Mouse (Mus musculus): ENCODE results near the gene BC025920. TPM values are rescaled to one million over a fixed set of nuclear protein-coding genes. Genes with fewer than 3 reads are reported as not detected.
"Not testable (repeated sequence)": the region's sequence is repeated elsewhere in the genome, so short reads cannot be mapped to it uniquely, and the experiment has no call there.

Gene BC025920
- polyA plus RNA-seq, 1 experiment from 2014 or later: 0.98 TPM

DNA sequence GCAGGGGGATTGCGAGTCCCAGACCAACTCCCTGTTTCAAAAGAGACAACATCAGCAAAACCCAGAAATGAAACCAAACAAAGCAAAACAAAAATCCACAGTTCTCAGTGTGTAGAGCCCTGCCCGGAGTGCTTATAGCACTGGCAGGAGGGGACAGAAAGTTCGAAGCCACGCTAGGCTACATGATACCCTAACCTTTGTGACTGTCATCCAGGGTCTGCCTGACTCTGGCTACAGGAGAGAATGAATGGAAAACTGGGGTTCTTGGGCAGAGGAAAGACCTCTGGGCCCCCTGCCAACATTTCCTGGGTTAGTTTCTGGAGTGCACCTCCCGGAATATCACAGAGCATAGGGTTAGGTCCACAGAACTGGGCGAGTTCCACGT is 21.8 kb downstream of the BC025920 start:
- Histone ChIP-seq H3K4me2 (ENCODE audit: low read depth, low read length) (peak overlapping the region; percentile 86), H3K4me1 (replicated peaks; ENCODE audit: control insufficient read depth, insufficient read depth, low read length) (peaks cover 14% of the 10 kb centered on the region), H3K27me3 (ENCODE audit: control insufficient read depth, insufficient read depth, low read depth, low read length) (no peaks in the 10 kb centered on the region), H3K9ac (ENCODE audit: low read length) (peak overlapping the region; percentile 84), H3K27ac (ENCODE audit: low read length) (peak overlapping the region; percentile 88), H3K36me3 (ENCODE audit: control insufficient read depth, insufficient read depth, low read length) (peaks cover 13% of the 10 kb centered on the region; the same call in 1 of the 2 replicates), H3K4me3 (ENCODE audit: low read length) (peak overlapping the region; percentile 76), H3K9me3 (ENCODE audit: control insufficient read depth, low read length) (no peaks in the 10 kb centered on the region)
- ATAC-seq (ENCODE audit: low read depth): peak; percentile 26
- 40% methylated on average over 7 of the region's 7 CpGs for WGBS

DNA sequence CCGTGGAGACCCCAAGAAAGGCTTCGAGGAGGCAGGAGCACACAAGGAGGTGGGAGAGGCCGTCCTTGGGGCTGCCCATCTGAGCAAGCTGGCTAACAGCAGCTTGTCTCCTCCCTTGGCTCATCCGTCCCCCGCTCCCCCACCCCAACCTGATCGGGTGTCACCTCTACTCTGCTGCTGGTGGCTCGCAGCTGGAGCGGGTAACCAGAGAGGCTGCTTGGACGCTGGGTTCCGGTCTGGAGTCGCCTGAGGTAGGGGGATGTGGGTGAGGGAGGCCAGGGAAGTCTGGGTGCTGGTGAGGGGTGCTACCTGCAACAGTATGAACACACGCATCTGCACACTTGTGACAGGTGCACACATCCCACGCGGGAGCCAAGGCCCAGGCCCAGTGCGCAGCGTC is 22.3 kb downstream of the BC025920 start, which contains the start of gene Ankrd24:
Gene Ankrd24 (plus strand): TSS at position 151 of the 400 bp plus-strand sequence.
- H3K27ac ChIP-seq (ENCODE audit: low read length): peak within 1 kb of the TSS; percentile 88
- ATAC-seq (ENCODE audit: low read depth): no peak
- 72% methylated on average over 16 of the region's 16 CpGs for WGBS
- H3K4me2 ChIP-seq (ENCODE audit: low read depth, low read length): peak within 1 kb of the TSS; percentile 86
- H3K4me1 ChIP-seq (replicated peaks; ENCODE audit: control insufficient read depth, insufficient read depth, low read length): peaks cover 14% of the 10 kb centered on the region
- H3K27me3 ChIP-seq (ENCODE audit: control insufficient read depth, insufficient read depth, low read depth, low read length): no peaks in the 10 kb centered on the region
- peaks cover 13% of the 10 kb centered on the region; the same call in 1 of the 2 replicates for H3K36me3 ChIP-seq (ENCODE audit: control insufficient read depth, insufficient read depth, low read length)
- peak within 1 kb of the TSS; percentile 84 for H3K9ac ChIP-seq (ENCODE audit: low read length)
- H3K4me3 ChIP-seq (ENCODE audit: low read length): peak within 1 kb of the TSS; percentile 76
- H3K9me3 ChIP-seq (ENCODE audit: control insufficient read depth, low read length): no peaks in the 10 kb centered on the region

DNA sequence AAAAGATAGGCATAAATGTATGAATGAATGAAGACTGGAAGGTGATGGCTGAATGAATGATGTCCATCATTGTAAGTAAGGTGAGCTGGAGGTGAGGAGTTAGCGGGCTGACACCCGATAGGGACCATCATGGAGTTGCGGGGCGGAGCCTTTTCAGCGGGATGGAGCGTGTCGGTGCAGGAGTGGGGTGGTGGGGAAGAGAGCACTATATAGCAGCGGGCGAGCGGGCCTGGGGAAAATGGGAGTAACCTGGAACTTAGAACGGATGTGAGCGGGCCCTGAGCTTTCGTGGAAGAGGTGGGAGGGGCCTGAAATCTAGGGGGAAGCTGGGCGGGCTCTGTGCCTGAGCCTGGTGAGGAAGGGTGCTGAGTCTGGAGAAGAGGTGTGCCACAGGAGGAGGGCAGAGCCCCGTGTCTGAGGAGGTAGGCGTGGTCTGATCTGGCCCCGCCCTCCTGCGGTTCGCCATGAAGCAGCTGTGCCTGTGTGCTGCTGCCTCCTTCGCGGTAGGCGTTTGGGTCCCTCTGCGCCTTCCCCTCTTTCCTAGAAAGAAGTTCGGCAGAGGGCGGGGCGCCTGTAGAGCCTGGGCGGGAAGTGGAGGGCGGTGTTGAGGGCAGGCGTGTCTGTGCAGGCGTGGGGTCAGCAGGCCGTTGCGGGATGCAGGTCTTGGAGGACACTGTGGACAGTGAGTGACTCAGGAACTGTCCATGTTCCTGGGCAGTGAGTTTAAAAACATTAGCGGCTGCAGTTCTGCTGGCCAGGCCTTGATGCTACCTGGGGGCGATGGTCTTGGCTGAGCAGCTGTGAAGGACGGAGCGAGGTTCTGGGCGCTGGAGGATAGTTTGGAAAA is 27.4 kb downstream of the BC025920 start:
- Histone ChIP-seq H3K4me1 (replicated peaks; ENCODE audit: control insufficient read depth, insufficient read depth, low read length) (peaks cover 4% of the 10 kb centered on the region), H3K4me2 (ENCODE audit: low read depth, low read length) (peak overlapping the region; percentile 83), H3K36me3 (ENCODE audit: control insufficient read depth, insufficient read depth, low read length) (no peaks in the 10 kb centered on the region), H3K4me3 (ENCODE audit: low read length) (peak overlapping the region; percentile 59), H3K27ac (ENCODE audit: low read length) (peak overlapping the region; percentile 57), H3K9me3 (ENCODE audit: control insufficient read depth, low read length) (no peaks in the 10 kb centered on the region), H3K9ac (ENCODE audit: low read length) (peak overlapping the region; percentile 72), H3K27me3 (ENCODE audit: control insufficient read depth, insufficient read depth, low read depth, low read length) (no peaks in the 10 kb centered on the region)
- WGBS: 3% methylated on average over 36 of the region's 37 CpGs
- ATAC-seq (ENCODE audit: low read depth): peak; percentile 96

DNA sequence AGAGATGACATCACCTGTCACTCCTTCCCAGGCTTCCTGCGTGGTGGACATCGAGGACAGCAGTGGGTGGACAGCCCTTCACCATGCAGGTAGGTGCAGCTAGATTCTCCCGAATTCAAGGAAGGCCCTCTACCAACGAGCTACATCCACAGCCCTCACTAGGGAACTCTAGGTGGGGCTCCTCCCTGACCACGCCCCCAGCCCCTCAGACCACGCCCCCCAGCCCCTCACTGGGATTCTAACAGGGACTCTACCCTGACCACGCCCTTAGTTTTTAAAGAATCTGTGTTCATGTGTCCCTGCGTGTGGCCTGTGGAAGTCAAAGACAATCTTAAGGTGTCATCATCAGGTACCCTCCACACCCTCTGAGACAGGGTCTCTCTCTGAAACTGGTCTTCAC is 30.3 kb downstream of the BC025920 start:
- Histone ChIP-seq H3K36me3 (ENCODE audit: control insufficient read depth, insufficient read depth, low read length) (no peaks in the 10 kb centered on the region), H3K27ac (ENCODE audit: low read length) (no peak overlapping the region), H3K4me3 (ENCODE audit: low read length) (no peak overlapping the region), H3K9me3 (ENCODE audit: control insufficient read depth, low read length) (no peaks in the 10 kb centered on the region), H3K9ac (ENCODE audit: low read length) (no peak overlapping the region), H3K4me2 (ENCODE audit: low read depth, low read length) (no peak overlapping the region), H3K27me3 (ENCODE audit: control insufficient read depth, insufficient read depth, low read depth, low read length) (no peaks in the 10 kb centered on the region), H3K4me1 (replicated peaks; ENCODE audit: control insufficient read depth, insufficient read depth, low read length) (peaks cover 4% of the 10 kb centered on the region)
- no peak for ATAC-seq (ENCODE audit: low read depth)
- WGBS: 16% methylated on average over 8 of the region's 8 CpGs

DNA sequence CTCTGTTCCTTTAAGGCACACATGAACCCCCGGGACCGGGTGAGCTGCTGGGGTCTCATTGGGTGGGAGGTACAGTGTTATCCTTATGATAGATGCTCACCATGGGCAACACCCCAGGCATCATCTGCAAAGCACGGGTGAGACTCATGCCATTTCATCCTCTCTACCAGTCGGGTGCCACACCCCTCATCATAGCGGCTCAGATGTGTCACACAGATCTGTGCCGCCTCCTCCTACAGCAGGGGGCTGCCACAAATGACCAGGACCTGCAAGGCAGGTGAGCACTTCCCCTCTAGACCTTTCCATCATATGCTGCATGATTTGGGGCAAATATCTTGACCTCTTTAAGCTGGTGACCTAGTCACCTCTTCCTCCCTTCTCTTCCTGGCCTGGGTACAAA is 32.0 kb downstream of the BC025920 start:
- 61% methylated on average over 6 of the region's 6 CpGs for WGBS
- H3K9me3 ChIP-seq (ENCODE audit: control insufficient read depth, low read length): no peaks in the 10 kb centered on the region
- no peak overlapping the region for H3K4me3 ChIP-seq (ENCODE audit: low read length)
- no peak for ATAC-seq (ENCODE audit: low read depth)
- H3K9ac ChIP-seq (ENCODE audit: low read length): no peak overlapping the region
- H3K4me1 ChIP-seq (replicated peaks; ENCODE audit: control insufficient read depth, insufficient read depth, low read length): peaks cover 12% of the 10 kb centered on the region
- H3K27me3 ChIP-seq (ENCODE audit: control insufficient read depth, insufficient read depth, low read depth, low read length): no peaks in the 10 kb centered on the region
- H3K4me2 ChIP-seq (ENCODE audit: low read depth, low read length): no peak overlapping the region
- no peak overlapping the region for H3K27ac ChIP-seq (ENCODE audit: low read length)
- H3K36me3 ChIP-seq (ENCODE audit: control insufficient read depth, insufficient read depth, low read length): no peaks in the 10 kb centered on the region

DNA sequence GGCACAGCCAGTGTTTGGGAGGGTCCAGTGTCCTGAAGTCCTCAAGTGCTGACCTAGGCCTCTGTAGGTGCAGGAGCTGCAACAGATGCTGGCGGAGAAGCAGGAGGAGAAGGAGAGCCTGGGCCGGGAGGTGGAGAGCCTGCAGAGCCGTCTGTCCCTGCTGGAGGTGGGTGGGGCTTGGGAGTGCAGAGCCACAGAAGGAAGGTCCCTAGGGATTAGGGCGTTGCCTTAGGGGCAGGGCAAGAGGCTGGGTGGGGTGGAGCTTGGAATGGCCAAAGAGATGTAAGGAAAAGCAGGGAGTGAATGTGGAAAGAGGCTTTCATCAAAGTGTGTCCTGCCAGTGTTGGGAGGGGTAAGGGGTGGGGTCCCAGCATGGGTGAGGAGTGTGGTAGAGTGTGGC is 34.8 kb downstream of the BC025920 start:
- H3K27ac ChIP-seq (ENCODE audit: low read length): not testable (repeated sequence)

DNA sequence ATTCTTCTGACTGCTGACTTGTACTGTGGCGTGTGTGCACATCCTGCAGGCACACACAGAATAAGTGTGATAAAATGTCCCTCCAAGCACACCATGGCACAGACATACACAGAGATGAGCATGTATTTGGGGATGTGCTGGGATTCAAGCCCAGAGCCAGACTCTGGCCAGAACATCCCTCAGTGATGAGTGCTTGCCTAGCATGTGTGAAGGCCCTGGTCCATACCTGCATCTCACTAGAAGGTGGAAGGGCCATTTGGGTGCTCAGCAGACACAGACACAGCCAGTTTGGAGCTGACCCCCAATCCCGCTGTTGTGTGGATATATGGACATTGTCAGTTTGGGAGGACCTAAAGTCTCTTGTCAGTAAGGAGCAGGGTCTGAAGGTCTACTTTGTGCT is 35.5 kb downstream of the BC025920 start:
- H3K9ac ChIP-seq (ENCODE audit: low read length): no peak overlapping the region

More for the DNA sequence above, 34.8 kb downstream of the BC025920 start:
- H3K9me3 ChIP-seq (ENCODE audit: control insufficient read depth, low read length); H3K36me3 ChIP-seq (ENCODE audit: control insufficient read depth, insufficient read depth, low read length); H3K9ac ChIP-seq (ENCODE audit: low read length); H3K4me2 ChIP-seq (ENCODE audit: low read depth, low read length); H3K4me3 ChIP-seq (ENCODE audit: low read length); ATAC-seq (ENCODE audit: low read depth); H3K27me3 ChIP-seq (ENCODE audit: control insufficient read depth, insufficient read depth, low read depth, low read length): not testable (repeated sequence)
- peaks cover 12% of the 10 kb centered on the region for H3K4me1 ChIP-seq (replicated peaks; ENCODE audit: control insufficient read depth, insufficient read depth, low read length)
- WGBS: 27% methylated on average over 4 of the region's 4 CpGs

DNA sequence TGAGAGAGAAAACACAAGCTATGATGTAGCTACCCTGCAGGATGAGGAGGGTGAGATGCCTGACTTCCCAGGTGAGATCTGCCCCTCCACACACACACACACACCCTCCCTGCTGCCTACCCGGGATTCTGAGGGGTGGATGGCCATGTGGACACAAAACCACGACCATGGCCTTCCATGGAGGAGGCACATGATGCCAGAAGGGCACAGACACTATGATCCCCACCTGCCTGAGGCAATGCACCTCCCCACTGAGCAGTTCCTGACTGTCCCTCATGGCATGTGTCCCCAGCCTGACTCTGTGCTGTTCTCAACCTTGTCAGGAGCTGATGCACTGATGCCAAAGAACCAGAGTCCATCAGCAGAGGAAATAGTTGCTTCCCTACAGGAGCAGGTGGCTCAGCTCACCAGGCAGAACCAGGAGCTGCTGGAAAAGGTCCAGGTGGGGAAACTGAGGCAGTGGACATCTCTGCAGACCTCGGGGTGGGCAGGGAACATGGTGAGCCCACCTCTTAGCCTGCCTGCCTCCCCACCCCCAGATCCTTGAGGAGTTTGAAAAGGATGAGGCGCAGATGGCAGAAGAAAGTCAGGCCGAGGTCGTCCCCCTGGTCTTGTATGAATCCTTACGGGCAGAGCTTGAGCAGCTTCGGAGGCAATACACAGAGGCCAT is 36.0 kb downstream of the BC025920 start:
- no peak overlapping the region; the same call in 1 of the 2 replicates for H3K27ac ChIP-seq (ENCODE audit: low read length)
- H3K4me3 ChIP-seq (ENCODE audit: low read length): peak overlapping the region; percentile 85
- ATAC-seq (ENCODE audit: low read depth): no peak
- 75% methylated on average over 8 of the region's 8 CpGs for WGBS
- H3K4me2 ChIP-seq (ENCODE audit: low read depth, low read length): peak overlapping the region; percentile 92
- peaks cover 12% of the 10 kb centered on the region for H3K4me1 ChIP-seq (replicated peaks; ENCODE audit: control insufficient read depth, insufficient read depth, low read length)
- H3K9me3 ChIP-seq (ENCODE audit: control insufficient read depth, low read length): no peaks in the 10 kb centered on the region
- H3K36me3 ChIP-seq (ENCODE audit: control insufficient read depth, insufficient read depth, low read length): no peaks in the 10 kb centered on the region
- peak overlapping the region; percentile 97 for H3K9ac ChIP-seq (ENCODE audit: low read length)
- no peaks in the 10 kb centered on the region for H3K27me3 ChIP-seq (ENCODE audit: control insufficient read depth, insufficient read depth, low read depth, low read length)

More for the DNA sequence above, 35.5 kb downstream of the BC025920 start:
- no peak for ATAC-seq (ENCODE audit: low read depth)
- H3K4me1 ChIP-seq (replicated peaks; ENCODE audit: control insufficient read depth, insufficient read depth, low read length): peaks cover 12% of the 10 kb centered on the region
- H3K27ac ChIP-seq (ENCODE audit: low read length): no peak overlapping the region
- no peak overlapping the region for H3K4me2 ChIP-seq (ENCODE audit: low read depth, low read length)
- no peaks in the 10 kb centered on the region for H3K27me3 ChIP-seq (ENCODE audit: control insufficient read depth, insufficient read depth, low read depth, low read length)
- H3K36me3 ChIP-seq (ENCODE audit: control insufficient read depth, insufficient read depth, low read length): no peaks in the 10 kb centered on the region
- H3K9me3 ChIP-seq (ENCODE audit: control insufficient read depth, low read length): no peaks in the 10 kb centered on the region
- WGBS: 88% methylated on average over 2 of the region's 2 CpGs
- H3K4me3 ChIP-seq (ENCODE audit: low read length): no peak overlapping the region

Data from lung, embryonic 16.5 days (tissue).